Mouse (Mus musculus) olfactory bulb, adult 2 months (tissue): ENCODE measurements at regions not wholly inside any gene's neighbourhood (a gene's known extent, or its start where the extent isn't known, plus 50 kb on each side); places are given as distances from the start of the nearest gene placed in this dataset.

Source experiments
- H3K27ac ChIP-seq: fragments of 200-500 bp; 2 replicates; pipeline ENCODE4 v1.5.1; 2012; ENCODE audit warnings: low read depth, low read length; ENCODE audit not compliant: insufficient read depth
- H3K4me1 ChIP-seq: fragments of 200-500 bp; 2 replicates; pipeline ENCODE4 v1.6.1; 2012; ENCODE audit warnings: low read length; ENCODE audit not compliant: control insufficient read depth, insufficient read depth
- H3K4me3 ChIP-seq: fragments of 200-500 bp; 2 replicates; pipeline ENCODE4 v1.5.1; 2012; ENCODE audit warnings: mild to moderate bottlenecking, low read depth, low read length, moderate library complexity; ENCODE audit not compliant: insufficient read depth
- CTCF ChIP-seq: fragments of 200-500 bp; IDR thresholded peaks from 2 replicates; pipeline ENCODE4 v1.5.1; 2012; ENCODE audit warnings: low read depth, mild to moderate bottlenecking, low read length, moderate library complexity; ENCODE audit not compliant: insufficient read depth
- POLR2A ChIP-seq: fragments of 200-500 bp; IDR thresholded peaks from 2 replicates; pipeline ENCODE4 v1.6.1; 2012; ENCODE audit warnings: mild to moderate bottlenecking, low read depth, low read length, moderate library complexity; ENCODE audit not compliant: insufficient read depth
- WGBS: fragments of 180-500 bp; shearing (Covaris S2); methylation state at CpG from one replicate; pipeline ENCODE4 v1.1.7; 2018; 5-methylcytosine and 5-hydroxymethylcytosine counted together

DNA sequence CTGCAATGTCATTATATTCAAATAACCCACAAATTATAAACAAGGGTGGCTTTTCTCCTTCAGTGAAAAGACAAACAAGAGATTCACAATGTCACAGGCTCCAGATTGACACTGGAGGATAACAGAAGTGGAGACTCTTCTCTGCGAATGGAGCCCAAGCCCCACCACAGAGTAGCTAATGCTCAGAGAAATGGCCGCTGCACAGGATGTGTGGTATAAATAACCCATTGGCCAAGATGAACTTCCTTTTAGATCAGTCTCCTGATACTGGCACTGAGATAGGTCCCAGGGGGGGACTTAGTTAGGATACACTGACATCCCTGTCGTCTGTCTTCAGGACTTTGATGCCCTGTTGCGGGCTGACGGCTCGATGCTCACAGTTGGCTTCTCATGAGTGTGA, 225.3 kb upstream of the Runx1 start:
- no peak overlapping the region for H3K4me3 ChIP-seq
- H3K4me1 ChIP-seq: no peaks in the 10 kb centered on the region
- H3K27ac ChIP-seq: no peak overlapping the region
- 93% methylated on average over 6 of the region's 6 CpGs for WGBS
- TF ChIP-seq CTCF (no peak), POLR2A (no peak)

DNA sequence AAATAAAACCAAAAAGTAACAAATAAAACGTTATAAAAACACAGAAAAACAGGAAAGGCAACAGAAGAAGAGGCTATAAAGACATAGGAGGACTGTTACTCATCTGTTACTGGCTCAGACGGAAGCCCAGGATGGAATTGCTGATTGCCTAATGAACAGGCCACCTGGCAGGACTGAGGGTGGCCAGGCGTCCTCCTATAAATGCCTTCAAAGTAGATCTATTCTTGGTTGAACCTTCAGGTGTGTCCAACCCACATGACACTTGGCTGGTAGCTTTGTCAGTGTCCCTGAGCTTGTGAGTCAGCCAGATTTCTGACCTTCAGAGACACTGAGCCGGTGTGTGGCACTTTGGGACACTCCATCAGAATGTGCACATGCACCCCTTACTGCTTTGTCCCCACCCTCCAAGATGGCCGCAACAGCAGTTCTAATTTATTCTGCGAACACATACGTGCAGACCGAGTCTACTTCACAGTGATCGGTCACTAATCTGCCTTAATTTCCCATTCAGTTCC, 222.5 kb upstream of the Runx1 start:
- no peak for TF ChIP-seq POLR2A
- TF ChIP-seq CTCF: no peak
- WGBS: 92% methylated on average over 9 of the region's 9 CpGs
- Histone ChIP-seq H3K4me1 (no peaks in the 10 kb centered on the region), H3K27ac (no peak overlapping the region), H3K4me3 (no peak overlapping the region)

DNA sequence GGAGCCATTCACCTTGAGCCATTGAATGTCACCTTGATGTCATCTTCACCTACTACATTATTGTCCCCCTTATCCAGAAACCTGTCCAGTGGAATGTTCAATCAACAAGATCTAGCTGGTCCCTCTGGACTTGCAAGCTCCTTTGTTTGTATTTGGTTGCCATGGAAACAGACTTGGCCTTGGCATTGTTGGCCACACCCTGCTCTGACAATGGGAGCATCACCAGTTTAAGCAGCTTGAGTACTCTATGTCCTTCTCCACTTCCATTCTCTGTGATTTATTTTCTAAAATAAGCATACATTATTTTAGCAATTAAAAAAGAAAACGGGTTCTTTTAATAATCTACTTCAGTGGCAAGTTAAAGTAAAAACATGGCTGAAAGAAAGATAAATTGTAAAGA, 221.6 kb upstream of the Runx1 start:
- Histone ChIP-seq H3K4me3 (no peak overlapping the region), H3K27ac (no peak overlapping the region), H3K4me1 (peaks cover 4% of the 10 kb centered on the region; the same call in 1 of the 2 replicates)
- TF ChIP-seq CTCF (no peak), POLR2A (no peak)
- WGBS: 59% methylated on average over 1 of the region's 1 CpGs

DNA sequence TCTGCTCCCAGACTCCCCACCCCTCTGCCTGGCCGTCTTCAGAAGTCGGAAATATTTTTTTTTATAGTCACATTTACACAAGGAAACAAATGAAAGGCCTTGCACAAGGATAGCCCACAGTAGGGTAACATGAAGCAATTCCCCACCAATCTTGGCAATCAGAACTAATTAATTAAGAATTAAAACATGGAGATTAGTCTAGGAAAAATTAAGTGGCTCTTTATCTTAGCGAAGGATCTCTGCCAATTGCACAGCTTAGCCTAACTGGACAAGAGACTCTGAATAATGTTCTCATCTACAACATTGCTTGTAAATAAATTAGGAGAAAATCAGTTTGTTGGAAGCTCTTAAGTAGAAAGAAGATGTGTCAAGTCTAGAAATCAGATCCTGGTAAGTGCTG, 220.3 kb upstream of the Runx1 start:
- 67% methylated on average over 3 of the region's 3 CpGs for WGBS
- no peak overlapping the region for H3K27ac ChIP-seq
- H3K4me1 ChIP-seq: peaks cover 5% of the 10 kb centered on the region; the same call in 1 of the 2 replicates
- no peak for TF ChIP-seq POLR2A
- TF ChIP-seq CTCF: no peak
- no peak overlapping the region for H3K4me3 ChIP-seq

DNA sequence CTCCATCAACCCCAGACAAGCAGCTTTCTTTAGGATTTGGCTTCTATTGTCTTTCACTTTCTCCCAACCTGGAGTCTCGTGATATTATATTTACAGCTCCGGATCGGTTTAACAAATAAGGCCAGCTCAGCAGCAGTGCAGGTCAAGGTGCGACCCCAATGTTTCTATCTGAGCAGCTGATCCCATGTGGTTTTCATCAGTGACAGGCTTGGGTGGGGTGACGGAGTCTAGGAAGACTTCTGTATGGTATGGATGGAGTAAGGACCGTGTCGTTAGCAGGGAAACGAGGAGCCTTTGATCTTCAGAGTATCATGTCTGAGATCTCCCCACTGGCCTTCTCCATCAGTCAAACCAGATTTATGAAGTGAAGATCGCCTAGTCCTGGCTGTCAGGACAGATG, 217.4 kb upstream of the Runx1 start:
- WGBS: 81% methylated on average over 9 of the region's 9 CpGs
- TF ChIP-seq CTCF: no peak
- no peak for TF ChIP-seq POLR2A
- Histone ChIP-seq H3K4me3 (no peak overlapping the region), H3K4me1 (peaks cover 5% of the 10 kb centered on the region; the same call in 1 of the 2 replicates), H3K27ac (no peak overlapping the region)

DNA sequence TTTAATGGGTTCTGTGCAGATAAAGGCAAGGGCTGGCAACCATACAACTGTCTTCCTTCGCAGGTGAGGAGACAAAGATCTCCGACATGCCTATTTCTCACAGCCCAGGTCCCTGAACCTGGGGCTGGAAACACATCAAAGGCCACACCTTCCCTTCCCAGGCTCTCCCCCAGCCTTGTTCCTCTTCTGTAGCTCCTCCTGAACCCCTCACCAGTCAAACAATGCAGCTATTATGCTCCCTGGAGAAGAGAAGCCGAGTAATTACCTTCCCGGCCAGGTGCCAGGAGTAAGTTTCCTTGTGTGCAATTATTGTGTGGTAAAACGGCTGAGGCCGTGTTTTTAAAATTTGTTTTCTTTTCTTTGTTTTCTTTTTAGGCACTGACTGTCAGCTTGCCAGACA, 217.0 kb upstream of the Runx1 start:
- H3K4me3 ChIP-seq: no peak overlapping the region
- peaks cover 5% of the 10 kb centered on the region; the same call in 1 of the 2 replicates for H3K4me1 ChIP-seq
- no peak overlapping the region for H3K27ac ChIP-seq
- WGBS: 64% methylated on average over 6 of the region's 6 CpGs
- TF ChIP-seq POLR2A (no peak), CTCF (no peak)

DNA sequence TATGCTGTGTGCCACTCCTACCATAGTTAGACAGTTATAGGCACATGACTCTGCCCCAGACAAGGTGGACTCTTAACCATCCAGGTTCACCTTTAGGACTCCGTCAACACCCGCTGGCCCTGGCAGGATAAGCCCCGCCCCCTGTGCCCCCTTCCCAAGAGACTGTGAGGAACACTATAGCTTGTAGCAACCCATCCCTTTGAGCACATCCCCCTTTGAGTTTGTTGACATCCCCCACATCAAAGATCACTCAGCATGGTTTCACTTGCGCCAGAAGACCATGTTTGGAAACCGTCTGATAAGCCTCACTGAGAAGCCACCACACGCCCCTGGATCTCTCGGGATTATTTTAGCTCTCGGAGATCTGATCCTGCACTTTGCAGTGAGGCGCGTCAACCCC, 216.5 kb upstream of the Runx1 start:
- 77% methylated on average over 10 of the region's 10 CpGs for WGBS
- H3K4me3 ChIP-seq: no peak overlapping the region
- TF ChIP-seq POLR2A (no peak), CTCF (no peak)
- H3K4me1 ChIP-seq: peaks cover 5% of the 10 kb centered on the region; the same call in 1 of the 2 replicates
- H3K27ac ChIP-seq: no peak overlapping the region

DNA sequence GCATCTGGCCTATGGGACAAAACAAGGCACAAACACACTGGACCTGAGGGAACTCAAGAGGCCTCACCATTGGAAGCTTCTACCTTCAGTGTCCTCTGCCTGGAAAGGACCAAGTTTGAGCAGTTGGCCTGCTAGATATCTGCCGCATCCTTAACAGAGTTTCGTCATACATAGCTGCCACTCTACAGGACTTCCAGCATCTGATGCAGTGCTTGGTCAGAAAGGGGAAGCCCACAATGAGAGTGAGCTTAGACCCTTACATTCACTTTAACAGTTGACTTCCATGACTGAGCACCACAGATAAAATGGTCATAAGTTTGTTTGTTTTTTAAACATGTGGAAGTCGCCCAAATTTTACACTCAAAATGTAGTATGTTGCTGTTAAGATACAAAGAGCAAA, 215.9 kb upstream of the Runx1 start:
- TF ChIP-seq POLR2A: no peak
- TF ChIP-seq CTCF: no peak
- 95% methylated on average over 3 of the region's 3 CpGs for WGBS
- Histone ChIP-seq H3K4me3 (no peak overlapping the region), H3K4me1 (peaks cover 5% of the 10 kb centered on the region; the same call in 1 of the 2 replicates), H3K27ac (no peak overlapping the region)

DNA sequence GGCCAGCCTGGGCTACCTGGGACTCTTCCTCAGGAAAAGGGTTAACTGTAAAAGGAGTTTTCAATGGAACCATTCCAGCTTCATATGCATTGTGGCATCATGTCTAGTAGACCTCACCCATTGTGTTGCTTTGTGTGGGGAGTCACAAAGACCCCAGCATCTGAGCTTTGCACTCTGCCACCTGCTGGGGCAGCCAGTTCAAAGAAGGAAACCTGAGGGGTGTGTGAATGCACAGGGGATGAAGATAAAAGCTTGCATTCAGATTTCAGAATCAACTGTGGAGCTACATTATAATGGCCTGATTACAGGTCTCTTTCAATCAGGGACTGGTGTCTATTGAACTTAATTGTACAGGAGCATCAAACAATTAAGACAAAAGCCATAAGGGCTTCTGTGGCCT, 215.4 kb upstream of the Runx1 start:
- H3K4me1 ChIP-seq: peaks cover 5% of the 10 kb centered on the region; the same call in 1 of the 2 replicates
- H3K27ac ChIP-seq: no peak overlapping the region
- H3K4me3 ChIP-seq: no peak overlapping the region
- TF ChIP-seq POLR2A (no peak), CTCF (no peak)

DNA sequence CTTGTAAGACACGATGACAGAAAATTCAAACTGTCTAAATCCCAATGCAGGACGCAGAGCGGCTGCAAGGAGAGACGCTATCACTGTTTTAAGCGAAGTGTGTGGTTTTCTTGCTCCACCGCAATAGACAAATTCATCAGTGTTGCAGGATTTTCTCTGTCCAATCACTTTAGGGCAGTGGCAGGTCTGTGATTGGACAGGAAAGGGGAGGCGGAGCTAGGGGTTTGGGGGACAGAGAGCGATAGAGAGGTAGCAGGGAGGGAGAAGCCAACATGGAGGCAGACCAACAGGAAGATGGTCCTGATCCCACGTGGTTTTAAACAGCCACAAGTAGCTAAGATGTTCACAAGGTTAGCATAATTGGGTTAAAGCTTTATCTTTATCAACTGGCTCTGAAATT, 209.7 kb upstream of the Runx1 start:
- TF ChIP-seq POLR2A: no peak
- no peak for TF ChIP-seq CTCF
- Histone ChIP-seq H3K4me1 (no peaks in the 10 kb centered on the region), H3K27ac (no peak overlapping the region), H3K4me3 (no peak overlapping the region)
- WGBS: 93% methylated on average over 9 of the region's 9 CpGs
